Mouse (Mus musculus) gastrocnemius, postnatal 14 days (tissue): ENCODE measurements around the gene Fmo2. TPM values are rescaled to one million over a fixed set of nuclear protein-coding genes. Genes with fewer than 3 reads are reported as not detected.
A peak's percentile ranks its signal among the peaks of the same experiment; 100 is the strongest.

ENCODE experiments used
- DNase-seq: peaks from one replicate; pipeline ENCODE4 v3.0.0; 2021; ENCODE audit warnings: mixed read lengths
- intact Hi-C: fragments of 180-260 bp; cut with DNase I; formaldehyde crosslinking; loops from one replicate; pipeline ENCODE4 v1.15.1; 2025; ENCODE audit warnings: low total_unique reads
- long read RNA-seq, 2 experiments: library from polyadenylated mRNA; stranded (forward); transcript quantifications; one replicate each; pipeline ENCODE4 v2.0.0; 2021
- total RNA-seq, 2 experiments: library from RNA; stranded (reverse); gene quantifications; 2 replicates each; pipeline ENCODE4 v1.2.3; 2021

Fmo2 gene
- total RNA-seq = 1 to 10 TPM; 3.9 to 7.8 TPM
- long read RNA-seq, experiment 1, partial matches to known transcripts = 0 of 1 reads
- long read RNA-seq, experiment 1, other reads (novel, unspliced or antisense) = 1 of 1 reads
- long read RNA-seq, experiment 2, full-length matches to known transcripts = 2 of 3 reads
- long read RNA-seq, experiment 2, partial matches to known transcripts = 0 of 3 reads
- long read RNA-seq, experiment 2, other reads (novel, unspliced or antisense) = 1 of 3 reads

- DNase-seq = peak; percentile 30
These were observed at the start of gene Fmo2 for GRCm38 (mm10) chr1:162897838-162898811. TSS of gene Fmo2 (minus strand) at chr1:162898726.

GRCm38 (mm10) chr1:162947934-162948333 lies 49.4 kb upstream of the Fmo2 start:
- intact Hi-C loops = no loop called here

More at GRCm38 (mm10) chr1:162897838-162898811, at the start of gene Fmo2:
- intact Hi-C loops = no loop called here

GRCm38 (mm10) chr1:162946837-162947558 lies 48.5 kb upstream of the Fmo2 start:
- DNase-seq = no peak
- intact Hi-C loops = no loop called here

More at GRCm38 (mm10) chr1:162947934-162948333, 49.4 kb upstream of the Fmo2 start:
- DNase-seq = no peak

GRCm38 (mm10) chr1:162943700-162944099 lies 45.2 kb upstream of the Fmo2 start:
- no peak for DNase-seq
- intact Hi-C loops = no loop called here

- peak; percentile 40 for DNase-seq
- intact Hi-C loops = no loop called here
These were observed 40.3 kb upstream of the Fmo2 start for GRCm38 (mm10) chr1:162938696-162939351.

- DNase-seq = no peak
- intact Hi-C loops = no loop called here
These were observed 39.6 kb upstream of the Fmo2 start for GRCm38 (mm10) chr1:162937970-162938695.

- no peak for DNase-seq
- intact Hi-C loops = no loop called here
These were observed 38.9 kb upstream of the Fmo2 start, which contains the start of gene Fmo6 for GRCm38 (mm10) chr1:162937415-162937814. TSS of gene Fmo6 (minus strand) at chr1:162937515.

- DNase-seq = no peak
- intact Hi-C loops = no loop called here
These were observed 36.0 kb upstream of the Fmo2 start for GRCm38 (mm10) chr1:162934374-162935012.

GRCm38 (mm10) chr1:162932386-162932785 lies 33.9 kb upstream of the Fmo2 start:
- intact Hi-C loops = no loop called here

GRCm38 (mm10) chr1:162931880-162932279 lies 33.4 kb upstream of the Fmo2 start:
- intact Hi-C loops = no loop called here
- no peak for DNase-seq

More at GRCm38 (mm10) chr1:162932386-162932785, 33.9 kb upstream of the Fmo2 start:
- DNase-seq = no peak

- DNase-seq = no peak
- intact Hi-C loops = no loop called here
These were observed 32.9 kb upstream of the Fmo2 start for GRCm38 (mm10) chr1:162931310-162931875.

- DNase-seq = no peak
- intact Hi-C loops = no loop called here
These were observed 32.1 kb upstream of the Fmo2 start for GRCm38 (mm10) chr1:162930631-162931030.

- intact Hi-C loops = no loop called here
These were observed 30.6 kb upstream of the Fmo2 start for GRCm38 (mm10) chr1:162929146-162929545.

GRCm38 (mm10) chr1:162925121-162925520 lies 26.6 kb upstream of the Fmo2 start:
- no peak for DNase-seq
- intact Hi-C loops = no loop called here

More at GRCm38 (mm10) chr1:162929146-162929545, 30.6 kb upstream of the Fmo2 start:
- no peak for DNase-seq

- intact Hi-C loops = no loop called here
- no peak for DNase-seq
These were observed 18.1 kb upstream of the Fmo2 start for GRCm38 (mm10) chr1:162916661-162917060.

GRCm38 (mm10) chr1:162914932-162915556 lies 16.5 kb upstream of the Fmo2 start:
- intact Hi-C loops = no loop called here

GRCm38 (mm10) chr1:162912085-162912484 lies 13.6 kb upstream of the Fmo2 start:
- DNase-seq = no peak
- intact Hi-C loops = no loop called here

More at GRCm38 (mm10) chr1:162914932-162915556, 16.5 kb upstream of the Fmo2 start:
- no peak for DNase-seq
